Mouse (Mus musculus) MEL (cell line): Measurements from ENCODE around the gene Abat. TPM values are rescaled to one million over a fixed set of nuclear protein-coding genes. Genes with fewer than 3 reads are reported as not detected.

Experiments
- DNase-seq: peaks from one replicate; pipeline ENCODE4 v3.0.0; 2011; ENCODE audit warnings: low read depth, low spot score
- H3K27ac ChIP-seq: 2 replicates; pipeline ENCODE4 v1.5.1; 2012; ENCODE audit warnings: low read depth, mild to moderate bottlenecking, control low read depth, low read length, moderate library complexity; ENCODE audit not compliant: control insufficient read depth
- H3K27me3 ChIP-seq, 2 experiments: fragments of 150-350 bp in 1 of 2; sonication (generic) in 1 of 2; 2 replicates each; pipeline ENCODE4 v1.6.1; 2012; ENCODE audit warnings: low read length in 2 of 2, mild to moderate bottlenecking in 2 of 2, improper control_type of control experiment in 1 of 2, moderate library complexity in 1 of 2; ENCODE audit not compliant: insufficient read depth in 2 of 2, control insufficient read depth in 1 of 2
- H3K36me3 ChIP-seq, 2 experiments: 2 replicates each; pipeline ENCODE4 v1.6.1; 2012 to 2014; ENCODE audit warnings: low read length in 2 of 2, improper control_type of control experiment in 1 of 2, inconsistent platforms in 1 of 2, mild to moderate bottlenecking in 1 of 2; ENCODE audit not compliant: insufficient read depth in 2 of 2, control insufficient read depth in 1 of 2
- H3K4me1 ChIP-seq, 2 experiments: fragments of 150-350 bp in 1 of 2; sonication (generic) in 1 of 2; 2 replicates each; pipeline ENCODE4 v1.6.1; 2012; ENCODE audit warnings: low read length in 2 of 2, improper control_type of control experiment in 1 of 2, mild to moderate bottlenecking in 1 of 2; ENCODE audit not compliant: insufficient read depth in 2 of 2, control insufficient read depth in 1 of 2
- H3K4me3 ChIP-seq, 2 experiments: fragments of 150-350 bp in 1 of 2; sonication (generic) in 1 of 2; 2 replicates each; pipeline ENCODE4 v1.5.1; 2012; ENCODE audit warnings: low read depth in 2 of 2, low read length in 2 of 2, mild to moderate bottlenecking in 2 of 2, moderate library complexity in 2 of 2, control low read depth in 1 of 2, improper control_type of control experiment in 1 of 2; ENCODE audit not compliant: control insufficient read depth in 1 of 2, insufficient read depth in 1 of 2
- H3K79me2 ChIP-seq: 2 replicates; pipeline ENCODE4 v1.6.1; 2012; ENCODE audit warnings: mild to moderate bottlenecking, low read length, moderate library complexity; ENCODE audit not compliant: control insufficient read depth, poor library complexity, insufficient read depth
- H3K9ac ChIP-seq: 2 replicates; pipeline ENCODE4 v1.6.1; 2012; ENCODE audit warnings: low read depth, mild to moderate bottlenecking, control low read depth, low read length, moderate library complexity; ENCODE audit not compliant: control insufficient read depth, poor library complexity, severe bottlenecking
- H3K9me3 ChIP-seq: fragments of 150-350 bp; sonication (generic); replicated peaks from 2 replicates; pipeline ENCODE4 v1.6.1; 2012; ENCODE audit warnings: mild to moderate bottlenecking, low read length, improper control_type of control experiment, moderate library complexity; ENCODE audit not compliant: insufficient read depth
- CHD2 ChIP-seq: IDR thresholded peaks from 2 replicates; pipeline ENCODE4 v1.6.1; 2011; ENCODE audit warnings: low read length, improper control_type of control experiment
- ELF1 ChIP-seq: IDR thresholded peaks from 2 replicates; pipeline ENCODE4 v1.6.1; 2014; ENCODE audit warnings: low read depth, mild to moderate bottlenecking, inconsistent platforms, low read length, improper control_type of control experiment, moderate library complexity
- EP300 ChIP-seq, 2 experiments: IDR thresholded peaks; 2 replicates each; pipeline ENCODE4 v1.6.1; 2011; ENCODE audit warnings: improper control_type of control experiment in 2 of 2, low read length in 2 of 2, low read depth in 1 of 2, mild to moderate bottlenecking in 1 of 2
- ETS1 ChIP-seq: IDR thresholded peaks from 2 replicates; pipeline ENCODE4 v1.6.1; 2012; ENCODE audit warnings: low read depth, mild to moderate bottlenecking, inconsistent platforms, low read length, improper control_type of control experiment, moderate library complexity
- GABPA ChIP-seq: IDR thresholded peaks from 2 replicates; pipeline ENCODE4 v1.6.1; 2012; ENCODE audit warnings: low read depth, mild to moderate bottlenecking, inconsistent platforms, low read length, improper control_type of control experiment, moderate library complexity
- GATA1 ChIP-seq: IDR thresholded peaks from 2 replicates; pipeline ENCODE4 v1.6.1; 2011; ENCODE audit warnings: low read depth, low read length, improper control_type of control experiment
- KAT2A ChIP-seq: conservative IDR thresholded peaks from 2 replicates; pipeline ENCODE4 v1.6.1; 2012; ENCODE audit warnings: low read depth, low read length, improper control_type of control experiment, inconsistent platforms
- MAFK ChIP-seq: IDR thresholded peaks from 2 replicates; pipeline ENCODE4 v1.6.1; 2011; ENCODE audit warnings: low read depth, mild to moderate bottlenecking, low read length, improper control_type of control experiment, borderline replicate concordance
- MAX ChIP-seq: IDR thresholded peaks from 2 replicates; pipeline ENCODE4 v1.6.1; 2011; ENCODE audit warnings: low read length, improper control_type of control experiment
- MXI1 ChIP-seq: IDR thresholded peaks from 2 replicates; pipeline ENCODE4 v1.6.1; 2011; ENCODE audit warnings: mild to moderate bottlenecking, low read depth, low read length, improper control_type of control experiment
- MYB ChIP-seq: IDR thresholded peaks from 2 replicates; pipeline ENCODE4 v1.6.1; 2011; ENCODE audit warnings: mild to moderate bottlenecking, low read depth, low read length, improper control_type of control experiment
- NELFE ChIP-seq: IDR thresholded peaks from 2 replicates; pipeline ENCODE4 v1.6.1; 2011; ENCODE audit warnings: low read depth, low read length, improper control_type of control experiment
- NRF1 ChIP-seq: IDR thresholded peaks from 2 replicates; pipeline ENCODE4 v1.6.1; 2014; ENCODE audit warnings: low read depth, mild to moderate bottlenecking, inconsistent platforms, low read length, improper control_type of control experiment, moderate library complexity; ENCODE audit not compliant: poor library complexity, insufficient read depth, severe bottlenecking
- POLR2A ChIP-seq, 2 experiments: IDR thresholded peaks; 2 replicates each; pipeline ENCODE4 v1.6.1; 2011 to 2012; ENCODE audit warnings: low read length in 2 of 2, mild to moderate bottlenecking in 2 of 2, control low read depth in 1 of 2, improper control_type of control experiment in 1 of 2, low read depth in 1 of 2, moderate library complexity in 1 of 2; ENCODE audit not compliant: control insufficient read depth in 1 of 2, insufficient read depth in 1 of 2, poor library complexity in 1 of 2
- POLR2AphosphoS5 ChIP-seq: IDR thresholded peaks from 2 replicates; pipeline ENCODE4 v1.6.1; 2012; ENCODE audit warnings: low read depth, borderline replicate concordance, mild to moderate bottlenecking, inconsistent platforms, low read length, moderate library complexity, mixed read lengths
- RAD21 ChIP-seq: IDR thresholded peaks from 2 replicates; pipeline ENCODE4 v1.6.1; 2011; ENCODE audit warnings: mild to moderate bottlenecking, low read depth, low read length, improper control_type of control experiment
- RCOR1 ChIP-seq: IDR thresholded peaks from 2 replicates; pipeline ENCODE4 v1.6.1; 2012; ENCODE audit warnings: low read depth, mild to moderate bottlenecking, inconsistent platforms, low read length, improper control_type of control experiment
- SIN3A ChIP-seq: IDR thresholded peaks from 2 replicates; pipeline ENCODE4 v1.6.1; 2012; ENCODE audit warnings: low read length, improper control_type of control experiment, inconsistent platforms
- SMC3 ChIP-seq: IDR thresholded peaks from 2 replicates; pipeline ENCODE4 v1.6.1; 2011; ENCODE audit warnings: low read depth, low read length, improper control_type of control experiment
- TBP ChIP-seq: IDR thresholded peaks from 2 replicates; pipeline ENCODE4 v1.8.0; 2011; ENCODE audit warnings: low read depth, low read length, improper control_type of control experiment
- TCF12 ChIP-seq: IDR thresholded peaks from 2 replicates; pipeline ENCODE4 v1.6.1; 2014; ENCODE audit warnings: low read depth, mild to moderate bottlenecking, inconsistent platforms, low read length, improper control_type of control experiment, moderate library complexity
- UBTF ChIP-seq: IDR thresholded peaks from 2 replicates; pipeline ENCODE4 v1.6.1; 2012; ENCODE audit warnings: low read depth, mild to moderate bottlenecking, inconsistent platforms, low read length, improper control_type of control experiment, moderate library complexity, borderline replicate concordance; ENCODE audit not compliant: insufficient read depth
- ZC3H11A ChIP-seq: IDR thresholded peaks from 2 replicates; pipeline ENCODE4 v1.6.1; 2012; ENCODE audit warnings: low read depth, mild to moderate bottlenecking, inconsistent platforms, low read length, improper control_type of control experiment
- ZKSCAN1 ChIP-seq: IDR thresholded peaks from 2 replicates; pipeline ENCODE4 v1.6.1; 2012; ENCODE audit warnings: low read depth, mild to moderate bottlenecking, inconsistent platforms, low read length, improper control_type of control experiment, moderate library complexity
- ZNF384 ChIP-seq: IDR thresholded peaks from 2 replicates; pipeline ENCODE4 v1.6.1; 2012; ENCODE audit warnings: low read depth, mild to moderate bottlenecking, inconsistent platforms, low read length, improper control_type of control experiment
- polyA plus RNA-seq, 2 experiments: library from polyadenylated mRNA; stranded (reverse) in 1 of 2; unstranded in 1 of 2; fragments of >175 nt in 1 of 2; fragments of >200 nt in 1 of 2; gene quantifications; 2 replicates each; pipeline versions ENCODE4 v1.2.1 to v1.2.4; 2012; ENCODE audit warnings: low replicate concordance in 2 of 2, low read depth in 1 of 2; ENCODE audit not compliant: insufficient read length in 2 of 2, insufficient read depth in 1 of 2, missing spikeins in 1 of 2
- total RNA-seq: library from RNA; depleted of rRNA; stranded (reverse); fragments of 300-350 nt; gene quantifications from 2 replicates; pipeline ENCODE4 v1.2.3, GENCODE M21; 2012

Abat gene
- total and polyA plus RNA-seq, 3 experiments, result 0.27 to 0.77 TPM; not detected in 1

- no peaks in the 10 kb centered on the region for H3K9me3 ChIP-seq
- no peak overlapping the region for H3K9ac ChIP-seq
- TF ChIP-seq SIN3A (no peak), RAD21 (no peak), TBP (no peak), UBTF (no peak), RCOR1 (no peak), NELFE (no peak)
- TF ChIP-seq, all 39 proteins: peak for 0
- no peak overlapping the region for H3K4me3 ChIP-seq
- DNase-seq, result no peak
- H3K27ac ChIP-seq, result no peak overlapping the region
- H3K27me3 ChIP-seq, result no peaks in the 10 kb centered on the region
- H3K4me1 ChIP-seq, result peaks cover 5 to 26% of the 10 kb centered on the region in 2 experiments
- H3K36me3 ChIP-seq, result peaks cover 0 to 12% of the 10 kb centered on the region in 2 experiments; a peak in 2 of 4 replicates
- H3K79me2 ChIP-seq, result no peaks in the 10 kb centered on the region
Measured at GRCm38 (mm10) chr16:8525293-8525692, 12.1 kb downstream of the Abat start.

GRCm38 (mm10) chr16:8525877-8526276 is 12.6 kb downstream of the Abat start:
- no peak overlapping the region for H3K9ac ChIP-seq
- DNase-seq, result peak; percentile 35
- no peak for TF ChIP-seq EP300 (IDR thresholded peaks at IDR 0.05; ENCODE audit: low read depth in 1 of 2, low read length in 2 of 2)
- peak; percentile 6; the same call in 1 of the 2 replicates for TF ChIP-seq GATA1
- TF ChIP-seq TBP, result 0 out of 2 replicates have a peak, but pooled peaks have one; percentile 36
- TF ChIP-seq SMC3, result no peak
- no peak for TF ChIP-seq ETS1
- TF ChIP-seq ZC3H11A, result no peak
- no peak for TF ChIP-seq POLR2A (IDR thresholded peaks at IDR 0.05; ENCODE audit: control insufficient read depth in 1 of 2, insufficient read depth in 1 of 2, low read depth in 1 of 2, low read length in 2 of 2, poor library complexity in 1 of 2)
- no peak for TF ChIP-seq RCOR1
- TF ChIP-seq MAFK, result no peak
- no peak for TF ChIP-seq UBTF
- no peak for TF ChIP-seq MXI1
- TF ChIP-seq CHD2, result no peak
- peaks cover 8 to 32% of the 10 kb centered on the region in 2 experiments for H3K4me1 ChIP-seq
- H3K79me2 ChIP-seq, result no peaks in the 10 kb centered on the region
- H3K9me3 ChIP-seq, result no peaks in the 10 kb centered on the region
- no peaks in the 10 kb centered on the region for H3K27me3 ChIP-seq
- peaks cover 0 to 17% of the 10 kb centered on the region in 2 experiments; a peak in 2 of 4 replicates for H3K36me3 ChIP-seq
- H3K4me3 ChIP-seq, result no peak overlapping the region
- no peak overlapping the region for H3K27ac ChIP-seq

GRCm38 (mm10) chr16:8529389-8529788 is 16.2 kb downstream of the Abat start:
- H3K9ac ChIP-seq, result peak overlapping the region; percentile 44; the same call in 1 of the 2 replicates
- TF ChIP-seq TCF12, result peak; percentile 34; the same call in 1 of the 2 replicates
- no peak for TF ChIP-seq KAT2A
- TF ChIP-seq ZKSCAN1, result no peak
- no peak; the same call in 1 of the 2 replicates for TF ChIP-seq SIN3A
- TF ChIP-seq MXI1, result no peak
- no peak for TF ChIP-seq POLR2A (IDR thresholded peaks at IDR 0.05; ENCODE audit: control insufficient read depth in 1 of 2, insufficient read depth in 1 of 2, low read depth in 1 of 2, low read length in 2 of 2, poor library complexity in 1 of 2)
- no peak for TF ChIP-seq ZNF384
- TF ChIP-seq ELF1, result no peak
- TF ChIP-seq GABPA, result no peak
- no peak for TF ChIP-seq POLR2AphosphoS5
- no peak for TF ChIP-seq MAFK
- peak; percentile 48 for TF ChIP-seq ETS1
- no peak for TF ChIP-seq MAX
- no peak for TF ChIP-seq TBP
- no peak for TF ChIP-seq NRF1
- no peak for TF ChIP-seq MYB

More at GRCm38 (mm10) chr16:8529389-8529788, 16.2 kb downstream of the Abat start:
- H3K36me3 ChIP-seq, result peaks cover 0 to 17% of the 10 kb centered on the region in 2 experiments; a peak in 2 of 4 replicates
- DNase-seq, result no peak
- H3K4me3 ChIP-seq, result 0 out of 4 replicates have a peak overlapping the region, but pooled peaks of 1 of the 2 experiments have one; percentile 2
- H3K27me3 ChIP-seq, result no peaks in the 10 kb centered on the region
- no peaks in the 10 kb centered on the region for H3K79me2 ChIP-seq
- peaks cover 9 to 36% of the 10 kb centered on the region in 2 experiments for H3K4me1 ChIP-seq
- H3K27ac ChIP-seq, result peak overlapping the region; percentile 57
- no peaks in the 10 kb centered on the region for H3K9me3 ChIP-seq
